Mouse (Mus musculus) kidney, embryonic 16.5 days (tissue): ENCODE data around the gene Pet100. TPM values are rescaled to one million over a fixed set of nuclear protein-coding genes. Genes with fewer than 3 reads are reported as not detected.

Experiments
- ATAC-seq: fragments of 200-750 bp; cut with Nextera tagmentation; 2 replicates; pipeline ENCODE4 v1.8.0; 2017; ENCODE audit warnings: moderate TSS enrichment; ENCODE audit not compliant: low FRiP score, low TSS enrichment
- H3K27ac ChIP-seq: fragments of 300-500 bp; sonication (generic); 2 replicates; pipeline ENCODE4 v1.5.1; 2014; ENCODE audit warnings: low read length
- H3K27me3 ChIP-seq: fragments of 300-500 bp; sonication (generic); 2 replicates; pipeline ENCODE4 v1.6.1; 2014; ENCODE audit warnings: low read length, control low read depth, mixed read lengths; ENCODE audit not compliant: insufficient read depth
- H3K36me3 ChIP-seq: fragments of 300-500 bp; sonication (generic); 2 replicates; pipeline ENCODE4 v1.6.1; 2014; ENCODE audit warnings: low read length, control low read depth, mixed read lengths; ENCODE audit not compliant: insufficient read depth
- H3K4me1 ChIP-seq: fragments of 300-500 bp; sonication (generic); 2 replicates; pipeline ENCODE4 v1.6.1; 2014; ENCODE audit warnings: low read length, control low read depth, mixed read lengths; ENCODE audit not compliant: insufficient read depth
- H3K4me2 ChIP-seq: fragments of 300-500 bp; sonication (generic); replicated peaks from 2 replicates; pipeline ENCODE4 v1.6.1; 2014; ENCODE audit warnings: low read depth, low read length
- H3K4me3 ChIP-seq: fragments of 300-500 bp; sonication (generic); 2 replicates; pipeline ENCODE4 v1.5.1; 2014; ENCODE audit warnings: mild to moderate bottlenecking, low read length
- H3K9ac ChIP-seq: fragments of 300-500 bp; sonication (generic); replicated peaks from 2 replicates; pipeline ENCODE4 v1.6.1; 2014; ENCODE audit warnings: low read length
- H3K9me3 ChIP-seq: fragments of 300-500 bp; sonication (generic); 2 replicates; pipeline ENCODE4 v1.6.1; 2016; ENCODE audit warnings: low read length, control low read depth
- WGBS: fragments of 180-500 bp; shearing (Covaris S2); extraction: QIAGEN DNeasy Blood & Tissue Kit; methylation state at CpG from one replicate; pipeline ENCODE4 v1.1.7; 2014; 5-methylcytosine and 5-hydroxymethylcytosine counted together
- polyA plus RNA-seq: library from polyadenylated mRNA; unstranded; fragments of >200 nt; fragmentation: Nextera tagmentation; extraction: Ambion mirVana; gene quantifications from 2 replicates; pipeline ENCODE4 v1.2.1, GENCODE M21; 2015

The Pet100 gene
- polyA plus RNA-seq, 1 experiment from 2014 or later, result 85.9 TPM

GRCm38 (mm10) chr8:3647561-3647960 is 26.2 kb downstream of the Pet100 start:
- Histone ChIP-seq H3K9me3 (no peaks in the 10 kb centered on the region), H3K4me3 (no peak overlapping the region), H3K9ac (no peak overlapping the region), H3K36me3 (no peaks in the 10 kb centered on the region), H3K4me2 (no peak overlapping the region), H3K4me1 (no peaks in the 10 kb centered on the region), H3K27me3 (no peaks in the 10 kb centered on the region), H3K27ac (no peak overlapping the region)
- ATAC-seq, result peak; percentile 62; the same call in 1 of the 2 replicates
- WGBS, result 55% methylated on average over 4 of the region's 4 CpGs

GRCm38 (mm10) chr8:3648268-3648667 is 26.9 kb downstream of the Pet100 start:
- WGBS, result 62% methylated on average over 2 of the region's 2 CpGs
- H3K9me3 ChIP-seq, result no peaks in the 10 kb centered on the region
- no peaks in the 10 kb centered on the region for H3K36me3 ChIP-seq
- no peak overlapping the region for H3K9ac ChIP-seq
- H3K4me1 ChIP-seq, result no peaks in the 10 kb centered on the region
- H3K27me3 ChIP-seq, result no peaks in the 10 kb centered on the region
- no peak for ATAC-seq
- H3K4me3 ChIP-seq, result no peak overlapping the region
- no peak overlapping the region for H3K4me2 ChIP-seq
- no peak overlapping the region for H3K27ac ChIP-seq

GRCm38 (mm10) chr8:3648990-3649389 is 27.6 kb downstream of the Pet100 start:
- H3K27ac ChIP-seq, result no peak overlapping the region
- no peaks in the 10 kb centered on the region for H3K9me3 ChIP-seq
- no peaks in the 10 kb centered on the region for H3K4me1 ChIP-seq
- no peak overlapping the region for H3K4me3 ChIP-seq
- WGBS, result 49% methylated on average over 1 of the region's 1 CpGs
- H3K4me2 ChIP-seq, result no peak overlapping the region
- no peaks in the 10 kb centered on the region for H3K27me3 ChIP-seq
- no peak overlapping the region for H3K9ac ChIP-seq
- peak; percentile 49; the same call in 1 of the 2 replicates for ATAC-seq
- H3K36me3 ChIP-seq, result no peaks in the 10 kb centered on the region

GRCm38 (mm10) chr8:3652845-3653244 is 31.5 kb downstream of the Pet100 start:
- H3K4me1 ChIP-seq, result no peaks in the 10 kb centered on the region
- H3K27me3 ChIP-seq, result no peaks in the 10 kb centered on the region
- no peaks in the 10 kb centered on the region for H3K9me3 ChIP-seq
- H3K36me3 ChIP-seq, result no peaks in the 10 kb centered on the region
- no peak overlapping the region for H3K4me2 ChIP-seq
- 70% methylated on average over 3 of the region's 3 CpGs for WGBS
- no peak overlapping the region for H3K4me3 ChIP-seq
- no peak overlapping the region for H3K9ac ChIP-seq
- no peak for ATAC-seq
- H3K27ac ChIP-seq, result no peak overlapping the region

GRCm38 (mm10) chr8:3654726-3655508 is 33.6 kb downstream of the Pet100 start:
- Histone ChIP-seq H3K36me3 (no peaks in the 10 kb centered on the region), H3K4me2 (no peak overlapping the region), H3K4me1 (no peaks in the 10 kb centered on the region), H3K9ac (no peak overlapping the region), H3K9me3 (no peaks in the 10 kb centered on the region), H3K27ac (no peak overlapping the region), H3K4me3 (no peak overlapping the region), H3K27me3 (no peaks in the 10 kb centered on the region)
- ATAC-seq, result 0 out of 2 replicates have a peak, but pooled peaks have one; percentile 29
- WGBS, result 71% methylated on average over 11 of the region's 11 CpGs

GRCm38 (mm10) chr8:3655526-3655925 is 34.2 kb downstream of the Pet100 start, which contains the start of gene Retn:
Gene Retn, plus strand, starts transcription at chr8:3655770.
- no peaks in the 10 kb centered on the region for H3K36me3 ChIP-seq
- H3K27ac ChIP-seq, result no peak within 1 kb of the TSS
- H3K9ac ChIP-seq, result no peak within 1 kb of the TSS
- ATAC-seq, result peak; percentile 49
- no peaks in the 10 kb centered on the region for H3K4me1 ChIP-seq
- H3K4me2 ChIP-seq, result no peak within 1 kb of the TSS
- no peak within 1 kb of the TSS for H3K4me3 ChIP-seq
- 72% methylated on average over 3 of the region's 3 CpGs for WGBS
- H3K9me3 ChIP-seq, result no peaks in the 10 kb centered on the region
- H3K27me3 ChIP-seq, result no peaks in the 10 kb centered on the region

GRCm38 (mm10) chr8:3656725-3657381 is 35.5 kb downstream of the Pet100 start:
- Histone ChIP-seq H3K9ac (no peak overlapping the region), H3K4me1 (no peaks in the 10 kb centered on the region), H3K4me2 (no peak overlapping the region), H3K9me3 (no peaks in the 10 kb centered on the region), H3K36me3 (no peaks in the 10 kb centered on the region), H3K27me3 (no peaks in the 10 kb centered on the region), H3K4me3 (no peak overlapping the region), H3K27ac (no peak overlapping the region)
- WGBS, result 8% methylated on average over 7 of the region's 7 CpGs
- ATAC-seq, result peak; percentile 71; the same call in 1 of the 2 replicates

GRCm38 (mm10) chr8:3660889-3661288 is 39.5 kb downstream of the Pet100 start:
- H3K9ac ChIP-seq, result no peak overlapping the region
- no peaks in the 10 kb centered on the region for H3K27me3 ChIP-seq
- no peaks in the 10 kb centered on the region for H3K36me3 ChIP-seq
- H3K4me1 ChIP-seq, result no peaks in the 10 kb centered on the region
- ATAC-seq, result no peak
- H3K4me3 ChIP-seq, result no peak overlapping the region
- H3K4me2 ChIP-seq, result no peak overlapping the region
- no peaks in the 10 kb centered on the region for H3K9me3 ChIP-seq
- WGBS, result 86% methylated on average over 8 of the region's 8 CpGs
- no peak overlapping the region for H3K27ac ChIP-seq

GRCm38 (mm10) chr8:3664405-3664804 is 43.1 kb downstream of the Pet100 start:
- WGBS, result 64% methylated on average over 5 of the region's 5 CpGs
- no peaks in the 10 kb centered on the region for H3K4me1 ChIP-seq
- no peak overlapping the region for H3K4me2 ChIP-seq
- no peak overlapping the region for H3K27ac ChIP-seq
- no peaks in the 10 kb centered on the region for H3K27me3 ChIP-seq
- no peaks in the 10 kb centered on the region for H3K36me3 ChIP-seq
- H3K4me3 ChIP-seq, result no peak overlapping the region
- ATAC-seq, result no peak
- no peak overlapping the region for H3K9ac ChIP-seq
- H3K9me3 ChIP-seq, result no peaks in the 10 kb centered on the region

- H3K9ac ChIP-seq, result no peak within 1 kb of the TSS
- WGBS, result 59% methylated on average over 6 of the region's 6 CpGs
- ATAC-seq, result no peak
- H3K36me3 ChIP-seq, result no peaks in the 10 kb centered on the region
- H3K4me3 ChIP-seq, result no peak within 1 kb of the TSS
- no peak within 1 kb of the TSS for H3K4me2 ChIP-seq
- no peaks in the 10 kb centered on the region for H3K27me3 ChIP-seq
- no peaks in the 10 kb centered on the region for H3K4me1 ChIP-seq
- H3K27ac ChIP-seq, result no peak within 1 kb of the TSS
- no peaks in the 10 kb centered on the region for H3K9me3 ChIP-seq
Measured at GRCm38 (mm10) chr8:3665507-3665906, 44.2 kb downstream of the Pet100 start, which contains the start of gene Mcemp1. Gene Mcemp1, plus strand, starts transcription at chr8:3665754.
